Mouse (Mus musculus): Measurements from ENCODE around the gene Olfr1457. TPM values are rescaled to one million over a fixed set of nuclear protein-coding genes. Genes with fewer than 3 reads are reported as not detected.

Gene Olfr1457
- total RNA-seq (2021) = not detected

DNA sequence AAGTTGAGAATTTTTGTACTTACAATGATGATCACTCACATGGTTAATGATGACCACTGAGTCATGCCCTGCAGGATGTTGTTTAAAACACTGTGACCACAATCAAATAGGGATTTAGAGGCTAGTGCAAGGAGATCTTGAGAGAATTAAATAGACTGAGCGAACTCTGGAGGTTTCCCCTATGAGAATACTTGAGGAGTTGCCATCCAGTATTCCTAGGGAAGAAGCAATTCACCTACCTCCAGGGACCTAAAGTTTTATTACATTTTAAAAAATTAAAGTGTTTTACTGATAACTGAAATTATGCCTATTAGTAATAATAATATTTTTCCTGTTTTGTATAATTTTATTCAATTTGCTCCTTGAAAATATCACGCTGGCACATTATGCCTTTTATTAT lies at the start of gene Olfr1457:
Gene Olfr1457 (minus strand): TSS at position 101 of the 400 bp plus-strand sequence.
- no peak for DNase-seq (ENCODE audit: extremely low spot score in 1 of 2, low spot score in 1 of 2)

DNA sequence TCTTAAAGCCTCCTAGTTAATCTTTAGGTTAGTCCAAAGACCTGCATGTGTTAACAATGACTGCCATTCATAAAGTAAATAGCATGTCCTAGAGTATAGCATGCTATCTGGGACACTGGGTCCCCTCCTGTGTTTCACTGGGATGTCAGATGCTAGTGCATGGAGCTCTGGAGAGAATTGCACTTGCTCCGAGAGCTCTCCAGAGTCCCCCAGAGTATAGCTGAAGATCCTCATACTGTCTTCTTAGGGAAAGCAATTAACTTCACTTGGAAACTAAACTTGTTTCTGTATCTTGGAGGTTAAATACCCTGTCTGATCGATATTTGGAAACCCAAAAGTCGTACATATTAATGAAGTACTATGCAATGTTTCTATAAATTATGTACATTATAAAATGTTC lies 9.0 kb upstream of the Olfr1457 start, which contains the start of gene Olfr1458:
Gene Olfr1458 (minus strand): TSS at position 101 of the 400 bp plus-strand sequence.
- DNase-seq (ENCODE audit: extremely low spot score in 1 of 2, low spot score in 1 of 2) = no peak

DNA sequence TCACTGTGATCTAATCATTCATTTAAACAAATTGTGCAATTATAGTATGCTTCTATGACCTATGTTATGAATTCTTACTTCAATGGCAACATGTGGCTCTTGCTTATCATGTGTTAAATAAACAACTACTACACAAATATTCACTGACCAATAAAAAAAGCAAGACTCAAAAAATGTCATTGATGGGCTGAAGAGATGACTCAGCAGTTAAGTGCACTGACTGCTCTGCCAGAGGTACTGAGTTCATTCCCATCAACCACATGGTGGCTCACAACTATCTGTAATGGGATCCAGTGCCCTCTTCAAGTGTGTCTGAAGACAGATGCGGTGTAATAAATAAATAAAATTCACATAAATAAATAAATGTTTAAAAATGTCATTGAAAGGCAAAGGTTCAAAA lies 3.8 kb downstream of the Olfr1457 start:
- DNase-seq (ENCODE audit: extremely low spot score in 1 of 2, low spot score in 1 of 2) = no peak

DNA sequence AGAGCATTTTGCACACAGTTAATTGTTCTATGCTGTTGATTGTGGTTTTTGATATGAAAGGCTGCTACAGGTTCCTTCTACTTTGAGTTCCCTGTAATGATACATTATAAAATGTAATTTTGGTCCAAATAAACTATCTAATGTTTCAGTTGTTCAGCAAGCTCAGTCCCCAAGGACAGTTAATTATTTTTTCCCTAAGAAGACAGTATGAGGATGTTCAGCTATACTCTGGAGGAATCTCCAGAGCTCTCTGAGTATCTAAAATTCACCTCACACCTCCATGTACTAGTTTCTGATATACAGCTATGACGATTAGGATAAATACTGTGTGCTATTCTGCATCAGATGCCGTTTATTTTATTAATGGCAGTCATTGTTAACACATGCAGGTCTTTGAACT lies 37.4 kb downstream of the Olfr1457 start, which contains the start of gene Olfr1454:
Gene Olfr1454 (plus strand): TSS at position 301 of the 400 bp plus-strand sequence.
- no peak for DNase-seq (ENCODE audit: extremely low spot score in 1 of 2, low spot score in 1 of 2)

Other genes starting within 250 kb of the Olfr1457 start
- gene Olfr1444, start 240.6 kb downstream of the Olfr1457 start, total RNA-seq (2021) = not detected
- not detected for gene Olfr1445, start 214.0 kb downstream of the Olfr1457 start, total RNA-seq (2021)
- gene Olfr1446, start 204.4 kb downstream of the Olfr1457 start, total RNA-seq (2021) = not detected
- gene Olfr1447, start 194.1 kb downstream of the Olfr1457 start, total RNA-seq (2021) = not detected
- not detected for gene Olfr1448, start 173.5 kb downstream of the Olfr1457 start, total RNA-seq (2021)
- not detected for gene Olfr1449, start 167.1 kb downstream of the Olfr1457 start, total RNA-seq (2021)
- not detected for gene Olfr1450, start 147.6 kb downstream of the Olfr1457 start, total RNA-seq (2021)
- gene Olfr1451, start 102.9 kb downstream of the Olfr1457 start, total RNA-seq (2021) = not detected
- gene Olfr1453, start 69.6 kb downstream of the Olfr1457 start, total RNA-seq (2021) = not detected
- gene Olfr1454, start 37.3 kb downstream of the Olfr1457 start, total RNA-seq (2021) = not detected
- not detected for gene Olfr1458, start 8.9 kb upstream of the Olfr1457 start, total RNA-seq (2021)
- under 1 TPM; 0.17 to 0.19 TPM for gene Olfr1459, start 51.7 kb upstream of the Olfr1457 start, total RNA-seq (2021)
- gene Olfr1461, start 65.1 kb upstream of the Olfr1457 start, total RNA-seq (2021) = not detected
- not detected for gene Olfr1462, start 87.8 kb upstream of the Olfr1457 start, total RNA-seq (2021)
- not detected for gene Olfr1463, start 133.4 kb upstream of the Olfr1457 start, total RNA-seq (2021)
- gene Olfr1465, start 217.7 kb upstream of the Olfr1457 start, total RNA-seq (2021) = not detected
- gene Olfr1466, start 241.0 kb upstream of the Olfr1457 start, total RNA-seq (2021) = not detected